Mouse (Mus musculus) thymus, adult 2 months (tissue): ENCODE results near the gene Arl8b. TPM values are rescaled to one million over a fixed set of nuclear protein-coding genes. Genes with fewer than 3 reads are reported as not detected.
"Not testable (repeated sequence)": the region's sequence is repeated elsewhere in the genome, so short reads cannot be mapped to it uniquely, and the experiment has no call there.

ENCODE experiments used
- DNase-seq: peaks from one replicate; pipeline ENCODE4 v3.0.0; 2021
- H3K27ac ChIP-seq: fragments of 200-500 bp; 2 replicates; pipeline ENCODE4 v1.5.1; 2012; ENCODE audit warnings: low read length, control low read depth; ENCODE audit not compliant: control insufficient read depth, insufficient read depth
- H3K27me3 ChIP-seq: fragments of 200-500 bp; 2 replicates; pipeline ENCODE4 v1.6.1; 2012; ENCODE audit warnings: mild to moderate bottlenecking, low read length, moderate library complexity, mixed read lengths; ENCODE audit not compliant: control insufficient read depth, insufficient read depth
- H3K36me3 ChIP-seq: fragments of 200-500 bp; 2 replicates; pipeline ENCODE4 v1.6.1; 2012; ENCODE audit warnings: mild to moderate bottlenecking, low read length, moderate library complexity; ENCODE audit not compliant: control insufficient read depth, insufficient read depth
- H3K4me1 ChIP-seq: fragments of 200-500 bp; replicated peaks from 2 replicates; pipeline ENCODE4 v1.6.1; 2012; ENCODE audit warnings: low read length; ENCODE audit not compliant: control insufficient read depth, insufficient read depth
- H3K4me3 ChIP-seq: fragments of 200-500 bp; 2 replicates; pipeline ENCODE4 v1.5.1; 2012; ENCODE audit warnings: mild to moderate bottlenecking, low read length, control low read depth, moderate library complexity; ENCODE audit not compliant: control insufficient read depth, insufficient read depth
- CTCF ChIP-seq: fragments of 200-500 bp; IDR thresholded peaks from 2 replicates; pipeline ENCODE4 v1.5.1; 2012; ENCODE audit warnings: mild to moderate bottlenecking, control low read depth, low read length, moderate library complexity, borderline replicate concordance; ENCODE audit not compliant: control insufficient read depth, poor library complexity, insufficient read depth; ENCODE audit errors: extremely low read depth
- POLR2A ChIP-seq: fragments of 200-500 bp; IDR thresholded peaks from 2 replicates; pipeline ENCODE4 v1.6.1; 2012; ENCODE audit warnings: mild to moderate bottlenecking, low read length, control low read depth, moderate library complexity; ENCODE audit not compliant: control insufficient read depth, poor library complexity, insufficient read depth; ENCODE audit errors: extremely low read depth
- WGBS: fragments of 180-500 bp; shearing (Covaris S2); methylation state at CpG from one replicate; pipeline ENCODE4 v1.1.7; 2018; 5-methylcytosine and 5-hydroxymethylcytosine counted together
- polyA plus RNA-seq: library from polyadenylated mRNA; depleted of rRNA; stranded (reverse); fragments of >200 nt; gene quantifications from 2 replicates; pipeline ENCODE4 v1.2.3, GENCODE M21; 2012; rRNA removed

Gene Arl8b
- polyA plus RNA-seq, 1 experiment = 22.1 TPM

GRCm38 (mm10) chr6:108861226-108861625 lies 78.3 kb downstream of the Arl8b start:
- Histone ChIP-seq H3K4me3 (no peak overlapping the region), H3K4me1 (peaks cover 10% of the 10 kb centered on the region), H3K27ac (no peak overlapping the region), H3K27me3 (no peaks in the 10 kb centered on the region), H3K36me3 (peaks cover 25% of the 10 kb centered on the region)
- TF ChIP-seq CTCF (no peak), POLR2A (no peak)
- DNase-seq = no peak
- 93% methylated on average over 1 of the region's 1 CpGs for WGBS

GRCm38 (mm10) chr6:108862548-108862947 lies 79.6 kb downstream of the Arl8b start:
- H3K36me3 ChIP-seq = peaks cover 15% of the 10 kb centered on the region
- peaks cover 17% of the 10 kb centered on the region for H3K4me1 ChIP-seq
- no peak overlapping the region for H3K27ac ChIP-seq
- TF ChIP-seq POLR2A = no peak
- WGBS = 34% methylated on average over 2 of the region's 2 CpGs
- no peak overlapping the region for H3K4me3 ChIP-seq
- DNase-seq = no peak
- no peaks in the 10 kb centered on the region for H3K27me3 ChIP-seq

- no peak for TF ChIP-seq POLR2A
- TF ChIP-seq CTCF = no peak
- no peak for DNase-seq
- H3K27ac ChIP-seq = no peak overlapping the region
- 43% methylated on average over 5 of the region's 5 CpGs for WGBS
- no peak overlapping the region for H3K4me3 ChIP-seq
- no peaks in the 10 kb centered on the region for H3K27me3 ChIP-seq
- peaks cover 12% of the 10 kb centered on the region for H3K4me1 ChIP-seq
- no peaks in the 10 kb centered on the region for H3K36me3 ChIP-seq
These were observed 83.4 kb downstream of the Arl8b start for GRCm38 (mm10) chr6:108866317-108866716.

- H3K36me3 ChIP-seq, H3K27me3 ChIP-seq, H3K4me1 ChIP-seq, DNase-seq, H3K4me3 ChIP-seq, H3K27ac ChIP-seq: not testable (repeated sequence)
- 89% methylated on average over 2 of the region's 2 CpGs for WGBS
These were observed 86.1 kb downstream of the Arl8b start for GRCm38 (mm10) chr6:108869031-108869430.

- Histone ChIP-seq H3K4me1 (peaks cover 9% of the 10 kb centered on the region), H3K27me3 (no peaks in the 10 kb centered on the region), H3K27ac (no peak overlapping the region), H3K36me3 (no peaks in the 10 kb centered on the region), H3K4me3 (no peak overlapping the region)
- TF ChIP-seq CTCF = no peak
- TF ChIP-seq POLR2A = no peak
- WGBS = 89% methylated on average over 2 of the region's 2 CpGs
- no peak for DNase-seq
These were observed 87.5 kb downstream of the Arl8b start for GRCm38 (mm10) chr6:108870421-108870820.

GRCm38 (mm10) chr6:108871251-108871650 lies 88.4 kb downstream of the Arl8b start:
- 94% methylated on average over 4 of the region's 4 CpGs for WGBS
- Histone ChIP-seq H3K4me3 (no peak overlapping the region), H3K27ac (no peak overlapping the region), H3K27me3 (no peaks in the 10 kb centered on the region), H3K36me3 (no peaks in the 10 kb centered on the region), H3K4me1 (peaks cover 12% of the 10 kb centered on the region)
- DNase-seq = no peak
- TF ChIP-seq POLR2A (no peak), CTCF (no peak)

Other genes starting within 250 kb of the Arl8b start
- gene Bhlhe40, start 122.5 kb upstream of the Arl8b start, polyA plus RNA-seq = 6.2 and 7.9 TPM in 2 replicates
- gene Edem1, start 45.5 kb downstream of the Arl8b start, polyA plus RNA-seq = 241 and 286 TPM in 2 replicates